Mouse (Mus musculus): ENCODE data around the gene Hcn3. TPM values are rescaled to one million over a fixed set of nuclear protein-coding genes. Genes with fewer than 3 reads are reported as not detected.

Gene Hcn3
- total and polyA plus RNA-seq, 2 experiments from 2014 or later: 0.15 to 1.1 TPM

- H3K4me3 ChIP-seq (ENCODE audit: low read depth, low read length): no peak overlapping the region
- no peaks in the 10 kb centered on the region for H3K9me3 ChIP-seq (replicated peaks; ENCODE audit: control insufficient read depth, low read length)
- no peaks in the 10 kb centered on the region for H3K27me3 ChIP-seq (ENCODE audit: control insufficient read depth, insufficient read depth, low read length)
- no peak overlapping the region for H3K9ac ChIP-seq (replicated peaks; ENCODE audit: low read depth, low read length)
- no peak for ATAC-seq (ENCODE audit: insufficient read depth, low read depth)
- no peak for DNase-seq (ENCODE audit: low spot score)
- no peak overlapping the region for H3K4me2 ChIP-seq (ENCODE audit: low read depth, low read length)
- no peak overlapping the region for H3K27ac ChIP-seq (ENCODE audit: low read depth)
- TF ChIP-seq CTCF (IDR thresholded peaks at IDR 0.05; ENCODE audit: low read depth) (no peak), EP300 (IDR thresholded peaks at IDR 0.05; ENCODE audit: low read depth) (no peak)
- H3K36me3 ChIP-seq (replicated peaks; ENCODE audit: control insufficient read depth, insufficient read depth, low read length): peaks cover 6% of the 10 kb centered on the region
- WGBS: 67% methylated on average over 4 of the region's 4 CpGs
- peaks cover 9% of the 10 kb centered on the region for H3K4me1 ChIP-seq (ENCODE audit: control insufficient read depth, insufficient read depth)
Observed at GRCm38 (mm10) chr3:89103291-89103595, 56.8 kb downstream of the Hcn3 start.

GRCm38 (mm10) chr3:89102495-89103290 lies 57.3 kb downstream of the Hcn3 start:
- 59% methylated on average over 12 of the region's 12 CpGs for WGBS
- Histone ChIP-seq H3K27me3 (ENCODE audit: control insufficient read depth, insufficient read depth, low read length) (no peaks in the 10 kb centered on the region), H3K9me3 (replicated peaks; ENCODE audit: control insufficient read depth, low read length) (no peaks in the 10 kb centered on the region), H3K27ac (ENCODE audit: low read depth) (no peak overlapping the region), H3K9ac (replicated peaks; ENCODE audit: low read depth, low read length) (no peak overlapping the region), H3K36me3 (replicated peaks; ENCODE audit: control insufficient read depth, insufficient read depth, low read length) (peaks cover 11% of the 10 kb centered on the region), H3K4me3 (ENCODE audit: low read depth, low read length) (peak overlapping the region; percentile 74), H3K4me1 (ENCODE audit: control insufficient read depth, insufficient read depth) (peaks cover 9% of the 10 kb centered on the region), H3K4me2 (ENCODE audit: low read depth, low read length) (peak overlapping the region; percentile 83)
- ATAC-seq (ENCODE audit: insufficient read depth, low read depth) (no peak), DNase-seq (ENCODE audit: low spot score) (no peak)
- no peak for TF ChIP-seq EP300 (IDR thresholded peaks at IDR 0.05; ENCODE audit: low read depth)
- no peak for TF ChIP-seq CTCF (IDR thresholded peaks at IDR 0.05; ENCODE audit: low read depth)

- ATAC-seq (ENCODE audit: insufficient read depth, low read depth): peak; percentile 100
- peaks cover 11% of the 10 kb centered on the region for H3K36me3 ChIP-seq (replicated peaks; ENCODE audit: control insufficient read depth, insufficient read depth, low read length)
- no peaks in the 10 kb centered on the region for H3K27me3 ChIP-seq (ENCODE audit: control insufficient read depth, insufficient read depth, low read length)
- H3K4me1 ChIP-seq (ENCODE audit: control insufficient read depth, insufficient read depth): peaks cover 9% of the 10 kb centered on the region
- peak within 1 kb of the TSS; percentile 74 for H3K4me3 ChIP-seq (ENCODE audit: low read depth, low read length)
- DNase-seq (ENCODE audit: low spot score): peak; percentile 99
- WGBS: 0% methylated on average over 26 of the region's 26 CpGs
- H3K27ac ChIP-seq (ENCODE audit: low read depth): no peak within 1 kb of the TSS
- peak within 1 kb of the TSS; percentile 43 for H3K9ac ChIP-seq (replicated peaks; ENCODE audit: low read depth, low read length)
- no peaks in the 10 kb centered on the region for H3K9me3 ChIP-seq (replicated peaks; ENCODE audit: control insufficient read depth, low read length)
- peak within 1 kb of the TSS; percentile 83 for H3K4me2 ChIP-seq (ENCODE audit: low read depth, low read length)
- TF ChIP-seq CTCF (IDR thresholded peaks at IDR 0.05; ENCODE audit: low read depth) (no peak), EP300 (IDR thresholded peaks at IDR 0.05; ENCODE audit: low read depth) (no peak)
Observed at GRCm38 (mm10) chr3:89101812-89102494, 58.0 kb downstream of the Hcn3 start, which contains the start of gene Fdps. Fdps (minus strand) TSS chr3:89101959.

GRCm38 (mm10) chr3:89101459-89101811 lies 58.6 kb downstream of the Hcn3 start:
- Histone ChIP-seq H3K9ac (replicated peaks; ENCODE audit: low read depth, low read length) (peak overlapping the region; percentile 43), H3K4me3 (ENCODE audit: low read depth, low read length) (peak overlapping the region; percentile 74), H3K27ac (ENCODE audit: low read depth) (no peak overlapping the region), H3K4me2 (ENCODE audit: low read depth, low read length) (peak overlapping the region; percentile 83), H3K9me3 (replicated peaks; ENCODE audit: control insufficient read depth, low read length) (no peaks in the 10 kb centered on the region), H3K27me3 (ENCODE audit: control insufficient read depth, insufficient read depth, low read length) (no peaks in the 10 kb centered on the region), H3K36me3 (replicated peaks; ENCODE audit: control insufficient read depth, insufficient read depth, low read length) (peaks cover 11% of the 10 kb centered on the region), H3K4me1 (ENCODE audit: control insufficient read depth, insufficient read depth) (peaks cover 9% of the 10 kb centered on the region)
- no peak for TF ChIP-seq EP300 (IDR thresholded peaks at IDR 0.05; ENCODE audit: low read depth)
- no peak for TF ChIP-seq CTCF (IDR thresholded peaks at IDR 0.05; ENCODE audit: low read depth)
- ATAC-seq (ENCODE audit: insufficient read depth, low read depth): peak; percentile 12; the same call in 1 of the 2 replicates
- no peak for DNase-seq (ENCODE audit: low spot score)
- 0% methylated on average over 19 of the region's 19 CpGs for WGBS

GRCm38 (mm10) chr3:89100811-89101210 lies 59.2 kb downstream of the Hcn3 start, which contains the start of gene Gm43738:
Gm43738 (minus strand) TSS chr3:89101099.
- no peak within 1 kb of the TSS for H3K27ac ChIP-seq (ENCODE audit: low read depth)
- peak within 1 kb of the TSS; percentile 74 for H3K4me3 ChIP-seq (ENCODE audit: low read depth, low read length)
- no peak for ATAC-seq (ENCODE audit: insufficient read depth, low read depth)
- H3K4me2 ChIP-seq (ENCODE audit: low read depth, low read length): peak within 1 kb of the TSS; percentile 83
- H3K9ac ChIP-seq (replicated peaks; ENCODE audit: low read depth, low read length): peak within 1 kb of the TSS; percentile 43
- no peak for DNase-seq (ENCODE audit: low spot score)
- H3K9me3 ChIP-seq (replicated peaks; ENCODE audit: control insufficient read depth, low read length): no peaks in the 10 kb centered on the region
- H3K27me3 ChIP-seq (ENCODE audit: control insufficient read depth, insufficient read depth, low read length): no peaks in the 10 kb centered on the region
- peaks cover 9% of the 10 kb centered on the region for H3K4me1 ChIP-seq (ENCODE audit: control insufficient read depth, insufficient read depth)
- TF ChIP-seq EP300 (IDR thresholded peaks at IDR 0.05; ENCODE audit: low read depth) (no peak), CTCF (IDR thresholded peaks at IDR 0.05; ENCODE audit: low read depth) (no peak)
- H3K36me3 ChIP-seq (replicated peaks; ENCODE audit: control insufficient read depth, insufficient read depth, low read length): peaks cover 11% of the 10 kb centered on the region
- 37% methylated on average over 7 of the region's 7 CpGs for WGBS

Other genes with a start within 250 kb of the Hcn3 start
- 49.2 and 51.9 TPM in 2 replicates for gene Msto1, start 246.2 kb downstream of the Hcn3 start, total RNA-seq (2014; rRNA removed; ENCODE audit: low replicate concordance)
- 35.2 and 36.6 TPM in 2 replicates for gene Msto1, start 246.2 kb downstream of the Hcn3 start, polyA plus RNA-seq (2015; fragmentation: Nextera tagmentation; extraction: Ambion mirVana)
- 17.1 and 17.6 TPM in 2 replicates for gene Ash1l, start 209.6 kb downstream of the Hcn3 start, total RNA-seq (2014; rRNA removed; ENCODE audit: low replicate concordance)
- 9.7 and 10.1 TPM in 2 replicates for gene Ash1l, start 209.6 kb downstream of the Hcn3 start, polyA plus RNA-seq (2015; fragmentation: Nextera tagmentation; extraction: Ambion mirVana)
- 79.5 and 98.6 TPM in 2 replicates for gene Dap3, start 209.0 kb downstream of the Hcn3 start, total RNA-seq (2014; rRNA removed; ENCODE audit: low replicate concordance)
- 152 and 155 TPM in 2 replicates for gene Dap3, start 209.0 kb downstream of the Hcn3 start, polyA plus RNA-seq (2015; fragmentation: Nextera tagmentation; extraction: Ambion mirVana)
- gene Rusc1, start 66.9 kb downstream of the Hcn3 start, total RNA-seq (2014; rRNA removed; ENCODE audit: low replicate concordance): 8.7 and 9.8 TPM in 2 replicates
- 8.5 and 8.6 TPM in 2 replicates for gene Rusc1, start 66.9 kb downstream of the Hcn3 start, polyA plus RNA-seq (2015; fragmentation: Nextera tagmentation; extraction: Ambion mirVana)
- gene Gm43738, start 59.1 kb downstream of the Hcn3 start, total RNA-seq (2014; rRNA removed; ENCODE audit: low replicate concordance): not detected in 2 replicates
- not detected in 2 replicates for gene Gm43738, start 59.1 kb downstream of the Hcn3 start, polyA plus RNA-seq (2015; fragmentation: Nextera tagmentation; extraction: Ambion mirVana)
- 111 and 131 TPM in 2 replicates for gene Fdps, start 58.2 kb downstream of the Hcn3 start, total RNA-seq (2014; rRNA removed; ENCODE audit: low replicate concordance)
- 72.8 and 81.1 TPM in 2 replicates for gene Fdps, start 58.2 kb downstream of the Hcn3 start, polyA plus RNA-seq (2015; fragmentation: Nextera tagmentation; extraction: Ambion mirVana)
- not detected in 2 replicates for gene Pklr, start 24.1 kb downstream of the Hcn3 start, total RNA-seq (2014; rRNA removed; ENCODE audit: low replicate concordance)
- gene Pklr, start 24.1 kb downstream of the Hcn3 start, polyA plus RNA-seq (2015; fragmentation: Nextera tagmentation; extraction: Ambion mirVana): 0.04 TPM in 1 of 2 replicates, not detected in the other
- 22.7 and 24.7 TPM in 2 replicates for gene Clk2, start 4.6 kb upstream of the Hcn3 start, total RNA-seq (2014; rRNA removed; ENCODE audit: low replicate concordance)
- 8.2 and 8.5 TPM in 2 replicates for gene Clk2, start 4.6 kb upstream of the Hcn3 start, polyA plus RNA-seq (2015; fragmentation: Nextera tagmentation; extraction: Ambion mirVana)
- 54.4 and 60.7 TPM in 2 replicates for gene Scamp3, start 17.3 kb upstream of the Hcn3 start, total RNA-seq (2014; rRNA removed; ENCODE audit: low replicate concordance)
- gene Scamp3, start 17.3 kb upstream of the Hcn3 start, polyA plus RNA-seq (2015; fragmentation: Nextera tagmentation; extraction: Ambion mirVana): 65.9 and 70.3 TPM in 2 replicates
- gene Fam189b, start 22.9 kb upstream of the Hcn3 start, total RNA-seq (2014; rRNA removed; ENCODE audit: low replicate concordance): 2.1 and 2.2 TPM in 2 replicates
- 5.6 and 5.7 TPM in 2 replicates for gene Fam189b, start 22.9 kb upstream of the Hcn3 start, polyA plus RNA-seq (2015; fragmentation: Nextera tagmentation; extraction: Ambion mirVana)
- gene Gba, start 42.7 kb upstream of the Hcn3 start, total RNA-seq (2014; rRNA removed; ENCODE audit: low replicate concordance): 36.2 and 36.4 TPM in 2 replicates
- gene Gba, start 42.7 kb upstream of the Hcn3 start, polyA plus RNA-seq (2015; fragmentation: Nextera tagmentation; extraction: Ambion mirVana): 20.1 and 20.8 TPM in 2 replicates
- gene Thbs3, start 55.0 kb upstream of the Hcn3 start, total RNA-seq (2014; rRNA removed; ENCODE audit: low replicate concordance): 21.4 and 26.4 TPM in 2 replicates
- 16.4 and 17.4 TPM in 2 replicates for gene Thbs3, start 55.0 kb upstream of the Hcn3 start, polyA plus RNA-seq (2015; fragmentation: Nextera tagmentation; extraction: Ambion mirVana)
- 101 and 247 TPM in 2 replicates for gene Mtx1, start 66.9 kb upstream of the Hcn3 start, total RNA-seq (2014; rRNA removed; ENCODE audit: low replicate concordance)
- 96.7 and 99.3 TPM in 2 replicates for gene Mtx1, start 66.9 kb upstream of the Hcn3 start, polyA plus RNA-seq (2015; fragmentation: Nextera tagmentation; extraction: Ambion mirVana)
- gene Muc1, start 68.9 kb upstream of the Hcn3 start, total RNA-seq (2014; rRNA removed; ENCODE audit: low replicate concordance): 9.3 TPM in 1 of 2 replicates, not detected in the other
- gene Muc1, start 68.9 kb upstream of the Hcn3 start, polyA plus RNA-seq (2015; fragmentation: Nextera tagmentation; extraction: Ambion mirVana): 0.20 and 0.69 TPM in 2 replicates
- 41.8 and 76.1 TPM in 2 replicates for gene Krtcap2, start 85.8 kb upstream of the Hcn3 start, total RNA-seq (2014; rRNA removed; ENCODE audit: low replicate concordance)
- gene Krtcap2, start 85.8 kb upstream of the Hcn3 start, polyA plus RNA-seq (2015; fragmentation: Nextera tagmentation; extraction: Ambion mirVana): 192 and 216 TPM in 2 replicates
- 0.08 and 0.62 TPM in 2 replicates for gene Trim46, start 86.1 kb upstream of the Hcn3 start, total RNA-seq (2014; rRNA removed; ENCODE audit: low replicate concordance)
- 0.44 and 0.45 TPM in 2 replicates for gene Trim46, start 86.1 kb upstream of the Hcn3 start, polyA plus RNA-seq (2015; fragmentation: Nextera tagmentation; extraction: Ambion mirVana)
- gene Dpm3, start 99.2 kb upstream of the Hcn3 start, total RNA-seq (2014; rRNA removed; ENCODE audit: low replicate concordance): 271 and 450 TPM in 2 replicates
- 80.3 and 85.9 TPM in 2 replicates for gene Dpm3, start 99.2 kb upstream of the Hcn3 start, polyA plus RNA-seq (2015; fragmentation: Nextera tagmentation; extraction: Ambion mirVana)
- 33.7 and 54.2 TPM in 2 replicates for gene Slc50a1, start 110.4 kb upstream of the Hcn3 start, total RNA-seq (2014; rRNA removed; ENCODE audit: low replicate concordance)
- 50.7 and 52.0 TPM in 2 replicates for gene Slc50a1, start 110.4 kb upstream of the Hcn3 start, polyA plus RNA-seq (2015; fragmentation: Nextera tagmentation; extraction: Ambion mirVana)
- 43.1 and 46.2 TPM in 2 replicates for gene Efna1, start 120.9 kb upstream of the Hcn3 start, total RNA-seq (2014; rRNA removed; ENCODE audit: low replicate concordance)
- gene Efna1, start 120.9 kb upstream of the Hcn3 start, polyA plus RNA-seq (2015; fragmentation: Nextera tagmentation; extraction: Ambion mirVana): 37.2 and 38.4 TPM in 2 replicates
- gene Efna3, start 162.8 kb upstream of the Hcn3 start, total RNA-seq (2014; rRNA removed; ENCODE audit: low replicate concordance): not detected in 2 replicates
- 0.12 and 0.44 TPM in 2 replicates for gene Efna3, start 162.8 kb upstream of the Hcn3 start, polyA plus RNA-seq (2015; fragmentation: Nextera tagmentation; extraction: Ambion mirVana)
- gene Efna4, start 177.8 kb upstream of the Hcn3 start, total RNA-seq (2014; rRNA removed; ENCODE audit: low replicate concordance): 2.7 and 7.2 TPM in 2 replicates
- 2.6 and 3.5 TPM in 2 replicates for gene Efna4, start 177.8 kb upstream of the Hcn3 start, polyA plus RNA-seq (2015; fragmentation: Nextera tagmentation; extraction: Ambion mirVana)
- 99.0 and 115 TPM in 2 replicates for gene Adam15, start 189.8 kb upstream of the Hcn3 start, total RNA-seq (2014; rRNA removed; ENCODE audit: low replicate concordance)
- 72.3 and 82.2 TPM in 2 replicates for gene Adam15, start 189.8 kb upstream of the Hcn3 start, polyA plus RNA-seq (2015; fragmentation: Nextera tagmentation; extraction: Ambion mirVana)
- 0.39 TPM in 1 of 2 replicates, not detected in the other for gene Dcst2, start 201.8 kb upstream of the Hcn3 start, total RNA-seq (2014; rRNA removed; ENCODE audit: low replicate concordance)
- 0.07 TPM in 1 of 2 replicates, not detected in the other for gene Dcst2, start 201.8 kb upstream of the Hcn3 start, polyA plus RNA-seq (2015; fragmentation: Nextera tagmentation; extraction: Ambion mirVana)
- gene Dcst1, start 205.1 kb upstream of the Hcn3 start, total RNA-seq (2014; rRNA removed; ENCODE audit: low replicate concordance): 0.50 TPM in 1 of 2 replicates, not detected in the other
- gene Dcst1, start 205.1 kb upstream of the Hcn3 start, polyA plus RNA-seq (2015; fragmentation: Nextera tagmentation; extraction: Ambion mirVana): 0.10 and 0.29 TPM in 2 replicates
- gene Zbtb7b, start 234.6 kb upstream of the Hcn3 start, total RNA-seq (2014; rRNA removed; ENCODE audit: low replicate concordance): 13.8 and 18.4 TPM in 2 replicates
- 2.4 and 2.6 TPM in 2 replicates for gene Zbtb7b, start 234.6 kb upstream of the Hcn3 start, polyA plus RNA-seq (2015; fragmentation: Nextera tagmentation; extraction: Ambion mirVana)
- not detected in 2 replicates for gene Lenep, start 242.6 kb upstream of the Hcn3 start, total RNA-seq (2014; rRNA removed; ENCODE audit: low replicate concordance)
- gene Lenep, start 242.6 kb upstream of the Hcn3 start, polyA plus RNA-seq (2015; fragmentation: Nextera tagmentation; extraction: Ambion mirVana): not detected in 2 replicates

All from heart, postnatal 0 days (tissue).